Mouse (Mus musculus): Measurements from ENCODE around the gene D130043K22Rik. TPM values are rescaled to one million over a fixed set of nuclear protein-coding genes. Genes with fewer than 3 reads are reported as not detected.

The D130043K22Rik gene
- 4.7 and 5.6 TPM in 2 replicates for polyA plus RNA-seq (2012; rRNA removed)

- H3K27me3 ChIP-seq (ENCODE audit: control insufficient read depth, insufficient read depth, low read length), result no peaks in the 10 kb centered on the region
- 10% methylated on average over 40 of the region's 40 CpGs for WGBS
- TF ChIP-seq POLR2A (IDR thresholded peaks at IDR 0.05; ENCODE audit: borderline replicate concordance, insufficient read depth, low read length), result 0 out of 2 replicates have a peak, but pooled peaks have one; percentile 12
- TF ChIP-seq CTCF (IDR thresholded peaks at IDR 0.05; ENCODE audit: borderline replicate concordance, insufficient read depth, low read depth, low read length), result no peak
- H3K4me1 ChIP-seq (ENCODE audit: control insufficient read depth, insufficient read depth, low read length), result no peaks in the 10 kb centered on the region
- peak within 1 kb of the TSS; percentile 72 for H3K4me3 ChIP-seq (replicated peaks; ENCODE audit: insufficient read depth, low read depth, low read length)
- no peak within 1 kb of the TSS for H3K27ac ChIP-seq (ENCODE audit: insufficient read depth, low read length)
- peak; percentile 72 to 79 for DNase-seq
Measured at GRCm38 (mm10) chr13:24844983-24845955, at the start of gene D130043K22Rik. D130043K22Rik (plus strand) TSS chr13:24845135.

- TF ChIP-seq CTCF (IDR thresholded peaks at IDR 0.05; ENCODE audit: borderline replicate concordance, insufficient read depth, low read depth, low read length), result no peak
- no peak for TF ChIP-seq POLR2A (IDR thresholded peaks at IDR 0.05; ENCODE audit: borderline replicate concordance, insufficient read depth, low read length)
- 98% methylated on average over 4 of the region's 4 CpGs for WGBS
- no peak for DNase-seq
- Histone ChIP-seq H3K27me3 (ENCODE audit: control insufficient read depth, insufficient read depth, low read length) (no peaks in the 10 kb centered on the region), H3K4me1 (ENCODE audit: control insufficient read depth, insufficient read depth, low read length) (no peaks in the 10 kb centered on the region), H3K4me3 (replicated peaks; ENCODE audit: insufficient read depth, low read depth, low read length) (no peak overlapping the region), H3K27ac (ENCODE audit: insufficient read depth, low read length) (no peak overlapping the region)
Measured at GRCm38 (mm10) chr13:24798686-24799085, 46.2 kb upstream of the D130043K22Rik start.

GRCm38 (mm10) chr13:24799378-24799777 is 45.6 kb upstream of the D130043K22Rik start:
- no peak for TF ChIP-seq CTCF (IDR thresholded peaks at IDR 0.05; ENCODE audit: borderline replicate concordance, insufficient read depth, low read depth, low read length)
- 60% methylated on average over 5 of the region's 5 CpGs for WGBS
- DNase-seq, result peak in 1 of 2 experiments; percentile 19
- Histone ChIP-seq H3K4me1 (ENCODE audit: control insufficient read depth, insufficient read depth, low read length) (no peaks in the 10 kb centered on the region), H3K4me3 (replicated peaks; ENCODE audit: insufficient read depth, low read depth, low read length) (no peak overlapping the region), H3K27ac (ENCODE audit: insufficient read depth, low read length) (peak overlapping the region; percentile 10; the same call in 1 of the 2 replicates), H3K27me3 (ENCODE audit: control insufficient read depth, insufficient read depth, low read length) (no peaks in the 10 kb centered on the region)

GRCm38 (mm10) chr13:24799925-24800673 is 44.8 kb upstream of the D130043K22Rik start:
- H3K27me3 ChIP-seq (ENCODE audit: control insufficient read depth, insufficient read depth, low read length), result no peaks in the 10 kb centered on the region
- H3K4me1 ChIP-seq (ENCODE audit: control insufficient read depth, insufficient read depth, low read length), result no peaks in the 10 kb centered on the region; the same call in none of the 2 replicates
- peak; percentile 63 to 73 for DNase-seq
- TF ChIP-seq CTCF (IDR thresholded peaks at IDR 0.05; ENCODE audit: borderline replicate concordance, insufficient read depth, low read depth, low read length) (no peak), POLR2A (IDR thresholded peaks at IDR 0.05; ENCODE audit: borderline replicate concordance, insufficient read depth, low read length) (peak; percentile 27; the same call in 1 of the 2 replicates)
- under 1% methylated on average over 31 of the region's 31 CpGs for WGBS
- H3K27ac ChIP-seq (ENCODE audit: insufficient read depth, low read length), result peak overlapping the region; percentile 81
- peak overlapping the region; percentile 98 for H3K4me3 ChIP-seq (replicated peaks; ENCODE audit: insufficient read depth, low read depth, low read length)

GRCm38 (mm10) chr13:24800674-24801307 is 44.1 kb upstream of the D130043K22Rik start:
- under 1% methylated on average over 42 of the region's 42 CpGs for WGBS
- H3K27me3 ChIP-seq (ENCODE audit: control insufficient read depth, insufficient read depth, low read length), result no peaks in the 10 kb centered on the region
- H3K27ac ChIP-seq (ENCODE audit: insufficient read depth, low read length), result peak overlapping the region; percentile 92
- H3K4me3 ChIP-seq (replicated peaks; ENCODE audit: insufficient read depth, low read depth, low read length), result peak overlapping the region; percentile 98
- no peak for TF ChIP-seq CTCF (IDR thresholded peaks at IDR 0.05; ENCODE audit: borderline replicate concordance, insufficient read depth, low read depth, low read length)
- peak; percentile 94 for TF ChIP-seq POLR2A (IDR thresholded peaks at IDR 0.05; ENCODE audit: borderline replicate concordance, insufficient read depth, low read length)
- peak; percentile 96 to 98 for DNase-seq
- H3K4me1 ChIP-seq (ENCODE audit: control insufficient read depth, insufficient read depth, low read length), result peaks cover 3% of the 10 kb centered on the region

GRCm38 (mm10) chr13:24801308-24801921 is 43.5 kb upstream of the D130043K22Rik start, which contains the start of gene BC005537:
BC005537 (plus strand) TSS chr13:24801657.
- under 1% methylated on average over 73 of the region's 74 CpGs for WGBS

More at GRCm38 (mm10) chr13:24801308-24801921, 43.5 kb upstream of the D130043K22Rik start, which contains the start of gene BC005537:
- peak within 1 kb of the TSS; percentile 98 for H3K4me3 ChIP-seq (replicated peaks; ENCODE audit: insufficient read depth, low read depth, low read length)
- H3K4me1 ChIP-seq (ENCODE audit: control insufficient read depth, insufficient read depth, low read length), result peaks cover 3% of the 10 kb centered on the region
- DNase-seq, result no peak
- TF ChIP-seq POLR2A (IDR thresholded peaks at IDR 0.05; ENCODE audit: borderline replicate concordance, insufficient read depth, low read length), result no peak
- TF ChIP-seq CTCF (IDR thresholded peaks at IDR 0.05; ENCODE audit: borderline replicate concordance, insufficient read depth, low read depth, low read length), result no peak
- peak within 1 kb of the TSS; percentile 92 for H3K27ac ChIP-seq (ENCODE audit: insufficient read depth, low read length)
- H3K27me3 ChIP-seq (ENCODE audit: control insufficient read depth, insufficient read depth, low read length), result no peaks in the 10 kb centered on the region

Data from cerebellum, adult 2 months (tissue).